Mouse (Mus musculus): ENCODE measurements around the gene AC140267.1. TPM values are rescaled to one million over a fixed set of nuclear protein-coding genes. Genes with fewer than 3 reads are reported as not detected.

The AC140267.1 gene
- total and polyA plus RNA-seq, 2 experiments from 2014 or later = not detected

DNA sequence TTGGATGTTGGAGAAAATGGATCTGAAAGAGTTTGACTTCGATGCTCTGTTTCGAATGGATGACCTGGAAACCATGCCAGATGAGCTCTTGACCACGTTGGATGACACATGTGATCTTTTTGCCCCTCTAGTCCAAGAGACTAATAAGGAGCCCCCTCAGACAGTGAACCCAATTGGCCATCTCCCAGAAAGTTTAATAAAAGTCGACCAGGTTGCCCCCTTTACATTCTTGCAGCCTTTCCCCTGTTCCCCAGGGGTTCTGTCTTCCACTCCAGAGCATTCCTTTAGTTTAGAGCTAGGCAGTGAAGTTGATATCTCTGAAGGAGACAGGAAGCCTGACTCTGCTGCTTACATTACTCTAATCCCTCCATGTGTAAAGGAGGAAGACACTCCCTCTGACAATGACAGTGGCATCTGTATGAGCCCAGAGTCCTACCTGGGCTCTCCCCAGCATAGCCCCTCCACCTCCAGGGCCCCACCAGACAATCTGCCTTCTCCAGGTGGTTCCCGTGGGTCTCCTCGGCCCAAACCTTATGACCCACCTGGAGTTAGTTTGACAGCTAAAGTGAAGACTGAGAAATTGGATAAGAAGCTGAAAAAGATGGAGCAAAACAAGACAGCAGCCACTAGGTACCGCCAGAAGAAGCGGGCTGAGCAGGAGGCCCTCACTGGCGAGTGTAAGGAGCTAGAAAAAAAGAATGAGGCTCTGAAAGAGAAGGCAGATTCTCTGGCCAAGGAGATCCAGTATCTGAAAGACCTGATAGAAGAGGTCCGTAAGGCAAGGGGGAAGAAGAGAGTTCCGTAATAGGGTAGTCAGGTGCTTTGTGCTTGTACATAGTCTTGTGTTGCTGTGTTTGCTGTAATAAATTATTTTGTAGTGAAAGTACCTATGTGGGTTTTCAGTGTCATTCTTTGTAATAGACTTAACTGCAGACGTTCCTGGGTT, 21.3 kb downstream of the AC140267.1 start:
- Histone ChIP-seq H3K27ac (ENCODE audit: low read depth, low read length) (peak overlapping the region; percentile 100), H3K4me3 (ENCODE audit: low read depth, low read length) (peak overlapping the region; percentile 93), H3K27me3 (ENCODE audit: insufficient read depth, low read length) (no peaks in the 10 kb centered on the region), H3K36me3 (ENCODE audit: insufficient read depth) (peaks cover 54% of the 10 kb centered on the region), H3K9ac (peak overlapping the region; percentile 100), H3K4me2 (ENCODE audit: low read depth) (peak overlapping the region; percentile 97), H3K9me3 (ENCODE audit: low read length) (no peaks in the 10 kb centered on the region), H3K4me1 (ENCODE audit: insufficient read depth) (peaks cover 22% of the 10 kb centered on the region)
- WGBS = 59% methylated on average over 12 of the region's 12 CpGs
- no peak for DNase-seq
- TF ChIP-seq CTCF (IDR thresholded peaks at IDR 0.05; ENCODE audit: low read depth) = no peak
- no peak for ATAC-seq

DNA sequence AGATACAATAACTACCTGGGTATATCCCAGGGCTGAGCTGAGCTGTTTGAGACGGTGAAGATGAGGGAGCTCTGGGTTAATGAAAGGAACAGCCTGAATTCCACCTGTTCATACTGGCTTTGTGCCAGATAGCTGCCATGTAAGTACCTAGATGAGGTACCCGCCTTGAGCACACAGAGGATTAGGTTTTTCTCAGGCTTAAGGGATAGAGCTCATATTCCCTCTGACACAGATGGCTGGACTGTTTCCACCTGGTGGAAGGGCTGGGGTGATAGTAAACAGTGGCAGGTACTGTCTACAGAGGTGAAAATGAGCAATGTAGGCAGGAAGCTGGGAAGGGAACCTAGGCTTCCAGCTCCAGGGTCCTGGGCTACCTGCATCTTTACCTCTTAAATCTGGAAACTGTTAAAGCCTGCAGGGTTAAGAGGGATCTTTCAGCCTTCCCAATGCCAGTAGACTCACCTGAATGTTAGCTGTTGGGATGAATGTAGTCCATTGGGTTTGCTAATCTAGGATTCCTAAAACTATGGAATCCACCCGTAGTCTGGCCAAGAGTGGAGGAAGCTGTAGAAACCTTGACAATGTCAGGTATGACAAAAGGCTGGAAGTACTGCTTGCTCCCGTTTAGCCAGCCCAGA, 22.1 kb downstream of the AC140267.1 start:
- no peak for DNase-seq
- Histone ChIP-seq H3K27ac (ENCODE audit: low read depth, low read length) (peak overlapping the region; percentile 41; the same call in 1 of the 2 replicates), H3K4me2 (ENCODE audit: low read depth) (peak overlapping the region; percentile 97), H3K9me3 (ENCODE audit: low read length) (no peaks in the 10 kb centered on the region), H3K36me3 (ENCODE audit: insufficient read depth) (peaks cover 50% of the 10 kb centered on the region), H3K4me1 (ENCODE audit: insufficient read depth) (peaks cover 22% of the 10 kb centered on the region), H3K9ac (no peak overlapping the region), H3K4me3 (ENCODE audit: low read depth, low read length) (peak overlapping the region; percentile 93; the same call in 1 of the 2 replicates), H3K27me3 (ENCODE audit: insufficient read depth, low read length) (no peaks in the 10 kb centered on the region)
- TF ChIP-seq CTCF (IDR thresholded peaks at IDR 0.05; ENCODE audit: low read depth) = no peak
- no peak for ATAC-seq
- 14% methylated on average over 4 of the region's 4 CpGs for WGBS

DNA sequence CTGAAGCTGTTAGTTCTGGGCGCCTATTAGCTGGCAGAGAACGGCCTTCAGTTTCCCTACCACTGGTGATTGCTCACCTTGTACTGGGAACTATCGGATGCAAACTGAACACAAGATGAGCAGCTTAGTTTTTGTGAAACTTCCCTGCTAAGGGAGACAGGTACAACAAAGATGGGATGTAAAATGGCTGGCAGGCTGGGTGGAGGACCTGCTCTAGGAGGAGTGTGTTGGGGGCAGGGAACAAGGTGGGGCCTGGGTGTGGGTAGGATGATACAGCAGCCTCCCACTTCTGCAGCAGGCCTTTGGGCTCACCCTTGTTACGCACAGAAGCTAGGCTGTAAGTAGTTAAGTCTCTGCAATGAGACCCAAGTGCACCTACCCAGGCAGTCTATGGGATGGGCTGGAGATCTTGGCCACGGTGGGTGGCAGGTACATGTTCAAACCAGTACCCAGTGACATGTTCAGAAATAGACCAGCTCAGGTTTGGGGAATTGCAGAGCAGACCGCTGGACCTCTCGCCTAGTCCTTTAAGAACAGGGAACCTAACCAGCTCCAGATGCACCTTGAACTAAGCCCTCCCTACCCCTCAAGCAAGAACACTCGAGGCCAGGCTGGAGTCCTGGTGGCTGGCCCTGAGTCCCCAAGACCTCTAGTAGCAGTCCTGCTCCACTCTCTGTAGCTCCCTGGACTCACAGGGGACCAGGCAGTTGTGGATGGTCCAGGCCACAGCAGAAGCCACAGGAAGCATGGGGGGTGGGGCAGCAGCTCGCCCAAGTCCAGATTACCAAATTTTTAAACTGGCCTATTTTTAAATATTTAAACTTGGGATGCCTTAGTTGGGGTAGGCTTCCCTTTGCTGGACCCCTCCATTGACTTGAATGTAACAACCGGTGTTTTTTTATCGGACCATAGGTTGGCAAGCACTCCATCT, 22.9 kb downstream of the AC140267.1 start:
- Histone ChIP-seq H3K4me1 (ENCODE audit: insufficient read depth) (peaks cover 30% of the 10 kb centered on the region), H3K4me2 (ENCODE audit: low read depth) (0 out of 2 replicates have a peak overlapping the region, but pooled peaks have one; percentile 97)
- WGBS = 65% methylated on average over 11 of the region's 11 CpGs

DNA sequence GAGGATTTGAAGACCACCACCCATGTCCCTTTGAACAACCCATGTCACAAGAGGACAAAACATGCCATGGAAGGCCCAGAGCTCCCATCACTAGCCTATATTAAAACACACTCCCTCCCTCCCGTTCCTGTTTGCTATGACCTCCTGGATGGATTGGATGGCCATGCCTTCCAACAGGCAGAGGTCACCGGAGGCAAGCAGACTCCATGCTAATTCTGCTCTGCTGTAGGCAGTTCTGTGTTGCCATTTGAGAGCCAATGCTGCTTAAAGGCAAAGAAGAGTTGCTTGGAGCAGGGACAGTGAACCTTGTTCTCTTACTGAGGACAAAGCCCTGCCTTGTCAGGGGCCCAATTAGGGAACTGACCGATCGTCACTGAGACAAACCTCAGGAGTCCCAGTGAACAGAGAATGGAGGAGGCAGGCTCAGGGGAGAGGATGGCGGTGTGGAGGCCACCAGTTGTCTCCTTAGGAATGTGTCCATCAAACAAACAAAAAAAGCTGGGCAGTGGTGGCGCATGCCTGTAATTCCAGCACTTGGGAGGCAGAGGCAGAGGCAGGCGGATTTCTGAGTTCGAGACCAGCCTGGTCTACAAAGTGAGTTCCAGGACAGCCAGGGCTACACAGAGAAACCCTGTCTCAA, 23.9 kb downstream of the AC140267.1 start:
- DNase-seq (no peak), ATAC-seq (no peak)
- no peaks in the 10 kb centered on the region for H3K27me3 ChIP-seq (ENCODE audit: insufficient read depth, low read length)
- H3K36me3 ChIP-seq (ENCODE audit: insufficient read depth) = peaks cover 47% of the 10 kb centered on the region
- H3K4me2 ChIP-seq (ENCODE audit: low read depth) = no peak overlapping the region
- H3K4me1 ChIP-seq (ENCODE audit: insufficient read depth) = peaks cover 24% of the 10 kb centered on the region
- no peak for TF ChIP-seq CTCF (IDR thresholded peaks at IDR 0.05; ENCODE audit: low read depth)
- no peak overlapping the region for H3K4me3 ChIP-seq (ENCODE audit: low read depth, low read length)
- H3K9ac ChIP-seq = no peak overlapping the region
- H3K9me3 ChIP-seq (ENCODE audit: low read length) = no peaks in the 10 kb centered on the region
- no peak overlapping the region for H3K27ac ChIP-seq (ENCODE audit: low read depth, low read length)
- 64% methylated on average over 8 of the region's 8 CpGs for WGBS

More for the DNA sequence above, 22.9 kb downstream of the AC140267.1 start:
- Histone ChIP-seq H3K27ac (ENCODE audit: low read depth, low read length) (peak overlapping the region; percentile 41; the same call in 1 of the 2 replicates), H3K4me3 (ENCODE audit: low read depth, low read length) (no peak overlapping the region), H3K27me3 (ENCODE audit: insufficient read depth, low read length) (no peaks in the 10 kb centered on the region), H3K9ac (no peak overlapping the region), H3K9me3 (ENCODE audit: low read length) (no peaks in the 10 kb centered on the region), H3K36me3 (ENCODE audit: insufficient read depth) (peaks cover 47% of the 10 kb centered on the region)
- no peak for DNase-seq
- TF ChIP-seq CTCF (IDR thresholded peaks at IDR 0.05; ENCODE audit: low read depth) = no peak
- ATAC-seq = no peak

DNA sequence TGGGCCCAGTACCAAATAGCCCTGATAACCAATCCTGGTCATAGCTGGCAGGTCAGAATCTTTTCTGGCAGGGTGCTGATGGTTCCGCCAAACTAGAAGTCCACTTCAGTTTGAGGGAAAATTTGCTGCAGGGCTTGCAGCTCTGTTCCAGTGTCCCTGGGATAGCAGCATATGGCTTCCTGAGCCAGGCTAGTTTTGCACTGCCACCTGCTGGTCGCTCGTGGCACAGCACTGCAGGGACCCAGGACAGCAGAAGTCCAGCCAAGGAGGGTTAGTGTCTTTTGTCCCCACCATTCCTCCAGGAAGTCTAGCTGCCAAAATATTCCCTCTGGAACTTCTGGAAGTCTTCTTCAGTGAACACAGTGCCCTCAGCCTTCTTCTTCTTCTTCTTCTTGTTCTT, 25.0 kb downstream of the AC140267.1 start:
- Histone ChIP-seq H3K9me3 (ENCODE audit: low read length) (no peaks in the 10 kb centered on the region), H3K4me3 (ENCODE audit: low read depth, low read length) (no peak overlapping the region), H3K27me3 (ENCODE audit: insufficient read depth, low read length) (no peaks in the 10 kb centered on the region), H3K27ac (ENCODE audit: low read depth, low read length) (no peak overlapping the region), H3K4me1 (ENCODE audit: insufficient read depth) (peaks cover 24% of the 10 kb centered on the region), H3K4me2 (ENCODE audit: low read depth) (no peak overlapping the region), H3K36me3 (ENCODE audit: insufficient read depth) (peaks cover 47% of the 10 kb centered on the region), H3K9ac (no peak overlapping the region)
- DNase-seq (peak; percentile 86), ATAC-seq (0 out of 2 replicates have a peak, but pooled peaks have one; percentile 19)
- TF ChIP-seq CTCF (IDR thresholded peaks at IDR 0.05; ENCODE audit: low read depth) = peak; percentile 96
- 12% methylated on average over 3 of the region's 3 CpGs for WGBS

DNA sequence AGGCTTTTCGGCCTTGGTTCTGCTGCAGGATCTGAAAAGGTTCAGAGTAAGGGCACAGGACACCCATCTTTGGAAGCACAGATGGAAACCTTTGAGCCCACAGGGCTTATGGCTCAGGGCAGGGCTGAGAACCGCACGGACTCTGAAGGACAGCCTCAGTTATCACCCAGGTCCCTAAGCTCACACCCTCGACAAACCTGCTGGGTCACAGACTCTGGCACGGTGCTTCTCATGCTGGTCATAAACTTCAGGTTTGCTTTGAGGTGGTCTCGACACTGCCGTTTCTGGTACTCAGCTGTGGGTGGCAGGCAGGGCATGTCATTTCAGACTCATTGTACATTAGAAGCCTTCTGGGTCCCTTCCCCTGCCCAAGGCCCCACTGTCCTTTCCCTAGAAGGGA, 25.5 kb downstream of the AC140267.1 start:
- Histone ChIP-seq H3K9me3 (ENCODE audit: low read length) (no peaks in the 10 kb centered on the region), H3K36me3 (ENCODE audit: insufficient read depth) (peaks cover 47% of the 10 kb centered on the region), H3K4me2 (ENCODE audit: low read depth) (no peak overlapping the region), H3K9ac (no peak overlapping the region), H3K27ac (ENCODE audit: low read depth, low read length) (no peak overlapping the region), H3K4me1 (ENCODE audit: insufficient read depth) (peaks cover 24% of the 10 kb centered on the region), H3K4me3 (ENCODE audit: low read depth, low read length) (no peak overlapping the region), H3K27me3 (ENCODE audit: insufficient read depth, low read length) (no peaks in the 10 kb centered on the region)
- DNase-seq = no peak
- no peak for ATAC-seq
- TF ChIP-seq CTCF (IDR thresholded peaks at IDR 0.05; ENCODE audit: low read depth) = no peak
- 87% methylated on average over 7 of the region's 7 CpGs for WGBS

Measured in forebrain, postnatal 0 days (tissue).